Mouse (Mus musculus): ENCODE results near the gene Taf15. TPM values are rescaled to one million over a fixed set of nuclear protein-coding genes. Genes with fewer than 3 reads are reported as not detected.

Gene Taf15
- polyA plus RNA-seq (2014; fragmentation: Nextera tagmentation; extraction: Ambion mirVana) = 6.0 and 6.6 TPM in 2 replicates

GRCm38 (mm10) chr11:83472324-83473234, at the start of gene Taf15:
TSS of gene Taf15 (plus strand) at chr11:83473086.
- under 1% methylated on average over 66 of the region's 66 CpGs for WGBS
- ATAC-seq (replicated peaks; ENCODE audit: low FRiP score) (peak; percentile 97), DNase-seq (ENCODE audit: low spot score) (peak; percentile 97)
- Histone ChIP-seq H3K4me3 (ENCODE audit: low read depth, low read length) (peak within 1 kb of the TSS; percentile 91), H3K9me3 (ENCODE audit: control insufficient read depth, low read length) (no peaks in the 10 kb centered on the region), H3K27ac (ENCODE audit: low read depth, low read length) (peak within 1 kb of the TSS; percentile 91), H3K9ac (ENCODE audit: low read depth, low read length) (peak within 1 kb of the TSS; percentile 91), H3K27me3 (replicated peaks; ENCODE audit: control insufficient read depth, insufficient read depth, low read length) (no peaks in the 10 kb centered on the region), H3K4me2 (peak within 1 kb of the TSS; percentile 93), H3K4me1 (replicated peaks; ENCODE audit: control insufficient read depth, insufficient read depth, low read length) (peaks cover 11% of the 10 kb centered on the region), H3K36me3 (ENCODE audit: control insufficient read depth, insufficient read depth, low read length) (peaks cover 3% of the 10 kb centered on the region; the same call in 1 of the 2 replicates)

- peaks cover 40% of the 10 kb centered on the region for H3K27me3 ChIP-seq (replicated peaks; ENCODE audit: control insufficient read depth, insufficient read depth, low read length)
- no peak overlapping the region for H3K27ac ChIP-seq (ENCODE audit: low read depth, low read length)
- H3K36me3 ChIP-seq (ENCODE audit: control insufficient read depth, insufficient read depth, low read length) = no peaks in the 10 kb centered on the region
- ATAC-seq (replicated peaks; ENCODE audit: low FRiP score) = 0 out of 2 replicates have a peak, but pooled peaks have one; percentile 30
- no peaks in the 10 kb centered on the region for H3K9me3 ChIP-seq (ENCODE audit: control insufficient read depth, low read length)
- DNase-seq (ENCODE audit: low spot score) = peak; percentile 74
- H3K4me2 ChIP-seq = no peak overlapping the region
- H3K4me3 ChIP-seq (ENCODE audit: low read depth, low read length) = no peak overlapping the region
- H3K4me1 ChIP-seq (replicated peaks; ENCODE audit: control insufficient read depth, insufficient read depth, low read length) = no peaks in the 10 kb centered on the region; the same call in 1 of the 2 replicates
- H3K9ac ChIP-seq (ENCODE audit: low read depth, low read length) = no peak overlapping the region
- WGBS = 9% methylated on average over 8 of the region's 8 CpGs
These were observed 48.2 kb upstream of the Taf15 start for GRCm38 (mm10) chr11:83424681-83425080.

- Histone ChIP-seq H3K27me3 (replicated peaks; ENCODE audit: control insufficient read depth, insufficient read depth, low read length) (peaks cover 39% of the 10 kb centered on the region), H3K27ac (ENCODE audit: low read depth, low read length) (no peak overlapping the region), H3K4me2 (peak overlapping the region; percentile 36), H3K4me1 (replicated peaks; ENCODE audit: control insufficient read depth, insufficient read depth, low read length) (no peaks in the 10 kb centered on the region; the same call in 1 of the 2 replicates), H3K36me3 (ENCODE audit: control insufficient read depth, insufficient read depth, low read length) (no peaks in the 10 kb centered on the region), H3K4me3 (ENCODE audit: low read depth, low read length) (peak overlapping the region; percentile 10; the same call in 1 of the 2 replicates), H3K9me3 (ENCODE audit: control insufficient read depth, low read length) (no peaks in the 10 kb centered on the region), H3K9ac (ENCODE audit: low read depth, low read length) (no peak overlapping the region)
- DNase-seq (ENCODE audit: low spot score) (no peak), ATAC-seq (replicated peaks; ENCODE audit: low FRiP score) (no peak)
- WGBS = 14% methylated on average over 17 of the region's 17 CpGs
These were observed 45.9 kb upstream of the Taf15 start for GRCm38 (mm10) chr11:83426964-83427363.

GRCm38 (mm10) chr11:83429355-83429754, 43.5 kb upstream of the Taf15 start, which contains the start of gene Gas2l2:
TSS of gene Gas2l2 (minus strand) at chr11:83429455.
- no peak within 1 kb of the TSS for H3K4me2 ChIP-seq
- H3K9ac ChIP-seq (ENCODE audit: low read depth, low read length) = no peak within 1 kb of the TSS
- DNase-seq (ENCODE audit: low spot score) = no peak
- no peak for ATAC-seq (replicated peaks; ENCODE audit: low FRiP score)
- no peaks in the 10 kb centered on the region; the same call in 1 of the 2 replicates for H3K4me1 ChIP-seq (replicated peaks; ENCODE audit: control insufficient read depth, insufficient read depth, low read length)
- H3K36me3 ChIP-seq (ENCODE audit: control insufficient read depth, insufficient read depth, low read length) = no peaks in the 10 kb centered on the region
- WGBS = 48% methylated on average over 5 of the region's 5 CpGs
- H3K27me3 ChIP-seq (replicated peaks; ENCODE audit: control insufficient read depth, insufficient read depth, low read length) = peaks cover 39% of the 10 kb centered on the region
- H3K9me3 ChIP-seq (ENCODE audit: control insufficient read depth, low read length) = no peaks in the 10 kb centered on the region
- no peak within 1 kb of the TSS for H3K27ac ChIP-seq (ENCODE audit: low read depth, low read length)
- no peak within 1 kb of the TSS for H3K4me3 ChIP-seq (ENCODE audit: low read depth, low read length)

- Histone ChIP-seq H3K4me3 (ENCODE audit: low read depth, low read length) (no peak overlapping the region), H3K27me3 (replicated peaks; ENCODE audit: control insufficient read depth, insufficient read depth, low read length) (peaks cover 37% of the 10 kb centered on the region), H3K4me2 (no peak overlapping the region), H3K4me1 (replicated peaks; ENCODE audit: control insufficient read depth, insufficient read depth, low read length) (no peaks in the 10 kb centered on the region), H3K36me3 (ENCODE audit: control insufficient read depth, insufficient read depth, low read length) (no peaks in the 10 kb centered on the region), H3K27ac (ENCODE audit: low read depth, low read length) (no peak overlapping the region), H3K9me3 (ENCODE audit: control insufficient read depth, low read length) (no peaks in the 10 kb centered on the region), H3K9ac (ENCODE audit: low read depth, low read length) (no peak overlapping the region)
- ATAC-seq (replicated peaks; ENCODE audit: low FRiP score) (no peak), DNase-seq (ENCODE audit: low spot score) (no peak)
- WGBS = 74% methylated on average over 2 of the region's 2 CpGs
These were observed 40.4 kb upstream of the Taf15 start for GRCm38 (mm10) chr11:83432533-83432932.

GRCm38 (mm10) chr11:83437377-83437776, 35.5 kb upstream of the Taf15 start, which contains the start of gene 1700020L24Rik:
TSS of gene 1700020L24Rik (plus strand) at chr11:83437677.
- Histone ChIP-seq H3K9me3 (ENCODE audit: control insufficient read depth, low read length) (no peaks in the 10 kb centered on the region), H3K36me3 (ENCODE audit: control insufficient read depth, insufficient read depth, low read length) (no peaks in the 10 kb centered on the region), H3K4me1 (replicated peaks; ENCODE audit: control insufficient read depth, insufficient read depth, low read length) (no peaks in the 10 kb centered on the region), H3K4me3 (ENCODE audit: low read depth, low read length) (no peak within 1 kb of the TSS), H3K27ac (ENCODE audit: low read depth, low read length) (no peak within 1 kb of the TSS), H3K27me3 (replicated peaks; ENCODE audit: control insufficient read depth, insufficient read depth, low read length) (peaks cover 24% of the 10 kb centered on the region), H3K4me2 (no peak within 1 kb of the TSS), H3K9ac (ENCODE audit: low read depth, low read length) (no peak within 1 kb of the TSS)
- no peak for ATAC-seq (replicated peaks; ENCODE audit: low FRiP score)
- WGBS = 97% methylated on average over 1 of the region's 1 CpGs
- no peak for DNase-seq (ENCODE audit: low spot score)

GRCm38 (mm10) chr11:83439426-83440060, 33.3 kb upstream of the Taf15 start:
- Histone ChIP-seq H3K4me2 (peak overlapping the region; percentile 97), H3K4me1 (replicated peaks; ENCODE audit: control insufficient read depth, insufficient read depth, low read length) (peaks cover 9% of the 10 kb centered on the region), H3K27ac (ENCODE audit: low read depth, low read length) (no peak overlapping the region), H3K9me3 (ENCODE audit: control insufficient read depth, low read length) (no peaks in the 10 kb centered on the region), H3K9ac (ENCODE audit: low read depth, low read length) (no peak overlapping the region; the same call in 1 of the 2 replicates), H3K36me3 (ENCODE audit: control insufficient read depth, insufficient read depth, low read length) (no peaks in the 10 kb centered on the region), H3K27me3 (replicated peaks; ENCODE audit: control insufficient read depth, insufficient read depth, low read length) (peaks cover 46% of the 10 kb centered on the region), H3K4me3 (ENCODE audit: low read depth, low read length) (peak overlapping the region; percentile 64)
- no peak for DNase-seq (ENCODE audit: low spot score)
- ATAC-seq (replicated peaks; ENCODE audit: low FRiP score) = no peak
- WGBS = 29% methylated on average over 11 of the region's 11 CpGs

GRCm38 (mm10) chr11:83440081-83441064, 32.5 kb upstream of the Taf15 start:
- peak; percentile 85 for DNase-seq (ENCODE audit: low spot score)
- H3K9ac ChIP-seq (ENCODE audit: low read depth, low read length) = peak overlapping the region; percentile 66
- peak overlapping the region; percentile 64 for H3K4me3 ChIP-seq (ENCODE audit: low read depth, low read length)
- H3K27ac ChIP-seq (ENCODE audit: low read depth, low read length) = no peak overlapping the region
- H3K27me3 ChIP-seq (replicated peaks; ENCODE audit: control insufficient read depth, insufficient read depth, low read length) = peaks cover 49% of the 10 kb centered on the region
- no peaks in the 10 kb centered on the region for H3K9me3 ChIP-seq (ENCODE audit: control insufficient read depth, low read length)
- peaks cover 13% of the 10 kb centered on the region for H3K4me1 ChIP-seq (replicated peaks; ENCODE audit: control insufficient read depth, insufficient read depth, low read length)
- ATAC-seq (replicated peaks; ENCODE audit: low FRiP score) = peak; percentile 92
- WGBS = under 1% methylated on average over 66 of the region's 75 CpGs
- peak overlapping the region; percentile 97 for H3K4me2 ChIP-seq
- no peaks in the 10 kb centered on the region for H3K36me3 ChIP-seq (ENCODE audit: control insufficient read depth, insufficient read depth, low read length)
